In the genomic region with DNA sequence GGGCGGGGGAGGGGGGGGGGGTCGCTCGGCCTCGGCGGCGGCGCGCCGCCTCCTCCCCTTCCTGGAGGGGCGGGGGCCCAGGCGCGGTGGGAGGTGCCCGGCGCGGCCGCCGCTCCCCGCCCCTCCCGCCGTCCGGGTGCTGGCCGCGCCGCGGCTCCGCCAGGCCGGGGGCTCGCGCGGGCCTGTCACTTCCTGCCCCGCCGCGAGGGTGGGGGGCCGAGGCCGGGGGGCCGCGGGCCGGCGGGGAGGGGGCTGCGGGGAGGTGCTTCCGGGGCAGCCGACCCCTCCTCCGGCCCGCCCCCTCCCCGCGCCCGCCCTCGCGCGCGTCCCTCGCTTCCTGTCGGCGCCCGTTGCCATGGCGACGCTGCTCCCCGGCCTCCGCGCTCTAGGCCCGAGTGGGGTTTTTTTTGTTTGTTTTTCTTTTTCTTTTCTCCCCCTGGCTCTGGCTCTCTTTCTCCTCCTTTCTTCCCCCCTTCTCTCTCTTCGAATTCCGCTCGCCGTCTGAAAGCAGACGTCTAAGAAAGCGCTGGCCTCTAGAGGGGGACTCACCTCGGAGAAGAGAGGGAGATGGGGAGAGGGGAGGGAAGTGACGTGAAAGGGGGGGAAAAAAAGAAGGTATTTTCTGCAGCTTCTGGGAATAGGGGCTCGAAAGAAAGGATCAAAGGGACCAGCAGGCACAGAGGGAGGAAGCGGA, we compare ENCODE assay signal across 8 mouse cellular contexts. TPM values are rescaled to one million over a fixed set of nuclear protein-coding genes. Genes with fewer than 3 reads are reported as not detected.
A peak's percentile ranks its signal among the peaks of the same experiment; 100 is the strongest.
DNase-seq lines count a peak whose midpoint lies in the region; ATAC-seq lines count a peak whose summit lies in the region.

No protein-coding gene starts in this region.

- peaks cover 28% of the 10 kb centered on the region for H3K4me1 ChIP-seq in hindbrain, embryonic 15.5 days (replicated peaks)

- peak overlapping the region; percentile 93 for H3K4me3 ChIP-seq in hindbrain, embryonic 15.5 days

- peak; percentile 91 for ATAC-seq in hindbrain, embryonic 15.5 days (ENCODE audit: low FRiP score, low read depth)

- peaks cover 2% of the 10 kb centered on the region for H3K36me3 ChIP-seq in hindbrain, embryonic 15.5 days

- peak overlapping the region; percentile 95 for H3K27ac ChIP-seq in hindbrain, embryonic 15.5 days (replicated peaks)

- no peaks in the 10 kb centered on the region for H3K9me3 ChIP-seq in hindbrain, embryonic 15.5 days

- H3K4me2 ChIP-seq in hindbrain, embryonic 15.5 days, result peak overlapping the region; percentile 68

- peak; percentile 83 for DNase-seq in T-cell, adult 2 months (ENCODE audit: low spot score)
- DNase-seq in cerebellum, postnatal 14 days, result peak; percentile 91 to 92
- DNase-seq in frontal cortex, postnatal 36 days (ENCODE audit: low spot score in 2 of 2), result peak; percentile 71 to 75
- DNase-seq in left cerebral cortex, adult 11 months (ENCODE audit: low spot score), result peak; percentile 75
- peak; percentile 88 to 93 for DNase-seq in lung, postnatal 4 days
- DNase-seq in retina, postnatal 7 days (ENCODE audit: low read depth, low spot score), result peak; percentile 80
- peak; percentile 68 to 75 for DNase-seq in urinary bladder, adult 18-20 months (ENCODE audit: low spot score in 2 of 2)

- peak overlapping the region; percentile 84 for H3K9ac ChIP-seq in hindbrain, embryonic 15.5 days

- H3K27me3 ChIP-seq in hindbrain, embryonic 15.5 days, result no peaks in the 10 kb centered on the region

- under 1% methylated on average over 12 of the region's 71 CpGs for WGBS in hindbrain, embryonic 15.5 days

RNA-seq across cellular contexts. Expression of gene Phc1, which starts 0.6 kb away (rescaled TPM):
- polyA plus RNA-seq in hindbrain, embryonic 15.5 days (2015; fragmentation: Nextera tagmentation; extraction: Ambion mirVana), result 26.4 and 30.6 TPM in 2 replicates

RNA-seq across cellular contexts. Expression of gene M6pr, which starts 31.3 kb away (rescaled TPM):
- polyA plus RNA-seq in hindbrain, embryonic 15.5 days (2015; fragmentation: Nextera tagmentation; extraction: Ambion mirVana), result 46.7 and 51.3 TPM in 2 replicates

RNA-seq across cellular contexts. Expression of gene Klrg1, which starts 57.1 kb away (rescaled TPM):
- polyA plus RNA-seq in hindbrain, embryonic 15.5 days (2015; fragmentation: Nextera tagmentation; extraction: Ambion mirVana), result 0.66 and 0.75 TPM in 2 replicates

Comparison
In these comparisons a context has a peak if more than half of its experiments do, and no peak if none do; other contexts are left out.
1. Peak in every context shown above with its lines: DNase-seq, ATAC-seq, H3K4me3 ChIP-seq and H3K27ac ChIP-seq.